In the genomic region with DNA sequence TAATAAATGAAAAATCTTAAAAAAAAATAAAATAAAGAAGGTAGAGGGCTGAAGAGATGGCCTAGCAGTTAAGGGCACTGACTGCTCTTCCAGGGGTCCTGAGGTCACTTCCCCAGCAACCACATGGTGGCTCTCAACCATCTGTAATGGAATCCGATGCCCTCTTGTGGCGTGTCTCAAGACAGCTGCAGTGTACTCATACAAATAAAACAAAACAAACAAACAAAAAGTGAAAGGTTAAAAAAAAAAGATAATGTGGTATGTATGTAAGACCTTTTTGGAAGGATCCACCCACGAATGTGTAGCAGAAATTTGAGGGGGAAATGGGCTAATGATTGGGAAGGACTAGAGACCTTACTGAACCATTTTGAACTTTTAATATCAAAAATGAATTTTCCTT, we compare ENCODE assay signal across 8 mouse cellular contexts. TPM values are rescaled to one million over a fixed set of nuclear protein-coding genes. Genes with fewer than 3 reads are reported as not detected.
DNase-seq lines count a peak whose midpoint lies in the region; ATAC-seq and TF ChIP-seq lines count a peak whose summit lies in the region.

No protein-coding gene starts in this region.

- peak overlapping the region; percentile 66 for H3K4me2 ChIP-seq in midbrain, embryonic 16.5 days (ENCODE audit: low read length)

- 7% methylated on average over 3 of the region's 3 CpGs for WGBS in kidney, adult 2 months
- WGBS in midbrain, embryonic 16.5 days: 5% methylated on average over 3 of the region's 3 CpGs

- no peaks in the 10 kb centered on the region for H3K36me3 ChIP-seq in kidney, adult 2 months (ENCODE audit: control insufficient read depth, insufficient read depth, low read length)
- H3K36me3 ChIP-seq in midbrain, embryonic 16.5 days (ENCODE audit: control insufficient read depth, insufficient read depth, low read length): no peaks in the 10 kb centered on the region
- H3K36me3 ChIP-seq in splenic B cell, adult 2 months (ENCODE audit: control insufficient read depth, insufficient read depth, low read length, poor library complexity, severe bottlenecking): no peaks in the 10 kb centered on the region

- peak; percentile 71 for TF ChIP-seq CTCF in kidney, adult 2 months (conservative IDR thresholded peaks at IDR 0.05; ENCODE audit: insufficient read depth, insufficient read length, low read depth, low read length)

- H3K4me3 ChIP-seq in kidney, adult 2 months (ENCODE audit: insufficient read depth, low read depth, low read length): peak overlapping the region; percentile 57
- H3K4me3 ChIP-seq in midbrain, embryonic 16.5 days (ENCODE audit: low read depth, low read length): peak overlapping the region; percentile 57

- no peak overlapping the region for H3K27ac ChIP-seq in kidney, adult 2 months (ENCODE audit: insufficient read depth, low read depth, low read length)
- peak overlapping the region; percentile 81 for H3K27ac ChIP-seq in midbrain, embryonic 16.5 days (ENCODE audit: low read length)

- DNase-seq in 3134 (ENCODE audit: extremely low read depth, insufficient read length, low spot score) (peak; percentile 3), liver (peak; percentile 51)
- DNase-seq in adrenal gland, adult (ENCODE audit: inconsistent age in 2 of 2, low spot score in 1 of 2): peak; percentile 54 to 82
- peak; percentile 67 for DNase-seq in embryo, embryonic 11 days
- DNase-seq in heart, adult 18-20 months: peak; percentile 38 to 52
- DNase-seq in kidney, adult 2 months: peak; percentile 70
- peak; percentile 81 for DNase-seq in splenic B cell, adult 2 months (ENCODE audit: low read depth, low spot score)

- peak; percentile 73 for ATAC-seq in midbrain, embryonic 16.5 days

- no peaks in the 10 kb centered on the region for H3K27me3 ChIP-seq in kidney, adult 2 months (replicated peaks; ENCODE audit: control insufficient read depth, insufficient read depth, low read length)
- H3K27me3 ChIP-seq in midbrain, embryonic 16.5 days (ENCODE audit: control insufficient read depth, insufficient read depth, low read depth, low read length): no peaks in the 10 kb centered on the region
- no peaks in the 10 kb centered on the region for H3K27me3 ChIP-seq in splenic B cell, adult 2 months (ENCODE audit: control insufficient read depth, insufficient read depth, low read length, poor library complexity, severe bottlenecking)

- no peaks in the 10 kb centered on the region for H3K9me3 ChIP-seq in midbrain, embryonic 16.5 days (replicated peaks; ENCODE audit: control insufficient read depth, low read length, poor library complexity, severe bottlenecking)

- peak overlapping the region; percentile 66; the same call in 1 of the 2 replicates for H3K9ac ChIP-seq in midbrain, embryonic 16.5 days (ENCODE audit: low read depth, low read length)

- no peaks in the 10 kb centered on the region for H3K4me1 ChIP-seq in kidney, adult 2 months (ENCODE audit: control insufficient read depth, insufficient read depth, low read length)
- H3K4me1 ChIP-seq in midbrain, embryonic 16.5 days (ENCODE audit: control insufficient read depth, insufficient read depth, low read length): peaks cover 4% of the 10 kb centered on the region; the same call in 1 of the 2 replicates

- TF ChIP-seq POLR2A in kidney, adult 2 months (IDR thresholded peaks at IDR 0.05; ENCODE audit: low read depth, low read length): no peak

RNA-seq across cellular contexts. Expression of a gene that starts 0.5 kb away (rescaled TPM):
- 1 to 10 TPM; 1.3 to 1.5 TPM for total RNA-seq in heart, adult 18-20 months (2021)
- 4.6 and 5.1 TPM in 2 replicates for polyA plus RNA-seq in kidney, adult 2 months (2012; rRNA removed)
- 0.15 TPM in 1 of 2 replicates, not detected in the other for polyA plus RNA-seq in midbrain, embryonic 16.5 days (2015; fragmentation: Nextera tagmentation; extraction: Ambion mirVana)

RNA-seq across cellular contexts. Expression of a gene that starts 47.3 kb away (rescaled TPM):
- 10 to 100 TPM; 13.7 to 14.9 TPM for total RNA-seq in heart, adult 18-20 months (2021)
- 4.7 and 5.1 TPM in 2 replicates for polyA plus RNA-seq in kidney, adult 2 months (2012; rRNA removed)
- polyA plus RNA-seq in midbrain, embryonic 16.5 days (2015; fragmentation: Nextera tagmentation; extraction: Ambion mirVana): 10.9 and 11.1 TPM in 2 replicates

RNA-seq across cellular contexts. Expression of a gene that starts 57.7 kb away (rescaled TPM):
- not detected for total RNA-seq in heart, adult 18-20 months (2021)
- 0.23 and 0.37 TPM in 2 replicates for polyA plus RNA-seq in kidney, adult 2 months (2012; rRNA removed)
- polyA plus RNA-seq in midbrain, embryonic 16.5 days (2015; fragmentation: Nextera tagmentation; extraction: Ambion mirVana): 3.6 and 3.8 TPM in 2 replicates

Comparison
In these comparisons a context has a peak if more than half of its experiments do, and no peak if none do; other contexts are left out.
1. DNase-seq: peak in every context shown above with its lines; median percentile 81 in splenic B cell, adult 2 months; 70 in kidney, adult 2 months; 68 in adrenal gland, adult; 67 in embryo, embryonic 11 days; 51 in liver; 45 in heart, adult 18-20 months; 3 in 3134.